Mouse (Mus musculus) urinary bladder, adult 18-20 months (tissue): ENCODE data around the gene Sfswap.
"Not testable (repeated sequence)": the region's sequence is repeated elsewhere in the genome, so short reads cannot be mapped to it uniquely, and the experiment has no call there.

Source experiments
- DNase-seq, 2 experiments: peaks; one replicate each; pipeline ENCODE4 v3.0.0; 2022; ENCODE audit warnings: low spot score in 2 of 2, mixed read lengths in 2 of 2

The Sfswap gene

GRCm38 (mm10) chr5:129500722-129501634 lies at the start of gene Sfswap:
TSS of gene Sfswap (plus strand) at chr5:129501221.
- peak; percentile 67 to 82 for DNase-seq

- DNase-seq: no peak
These were observed 48.5 kb upstream of the Sfswap start for GRCm38 (mm10) chr5:129452561-129452960.

- peak; percentile 30 to 76 for DNase-seq
These were observed 46.1 kb upstream of the Sfswap start for GRCm38 (mm10) chr5:129454802-129455528.

GRCm38 (mm10) chr5:129455529-129455896 lies 45.5 kb upstream of the Sfswap start:
- no peak for DNase-seq

DNA sequence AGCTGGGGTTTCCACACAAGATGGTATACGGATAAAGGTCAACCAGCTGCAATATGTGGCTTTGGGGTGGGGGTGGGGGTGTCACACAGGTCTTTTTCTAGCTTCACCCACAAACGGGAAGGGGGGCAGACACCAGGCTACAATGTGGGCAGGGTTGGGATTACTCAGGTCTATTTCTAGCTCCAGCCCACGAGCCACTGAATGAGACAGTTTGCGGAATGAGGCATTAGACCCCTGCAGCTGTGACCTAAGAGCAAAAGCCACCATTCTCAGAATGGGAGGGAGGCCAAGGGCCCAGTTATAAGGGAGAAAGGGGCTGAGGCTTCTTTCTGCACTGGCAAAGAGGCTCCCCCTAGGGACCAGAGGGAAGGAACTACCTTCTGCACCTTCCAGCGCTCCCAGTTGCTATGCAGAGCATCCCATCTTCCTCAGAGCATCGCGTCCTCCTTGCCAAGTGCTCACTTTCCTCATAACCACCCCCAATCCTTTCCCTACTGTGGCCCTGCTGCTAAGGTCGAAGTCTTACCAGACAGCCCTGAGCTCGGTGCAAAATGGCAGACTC lies 44.4 kb upstream of the Sfswap start:
- no peak for DNase-seq

DNA sequence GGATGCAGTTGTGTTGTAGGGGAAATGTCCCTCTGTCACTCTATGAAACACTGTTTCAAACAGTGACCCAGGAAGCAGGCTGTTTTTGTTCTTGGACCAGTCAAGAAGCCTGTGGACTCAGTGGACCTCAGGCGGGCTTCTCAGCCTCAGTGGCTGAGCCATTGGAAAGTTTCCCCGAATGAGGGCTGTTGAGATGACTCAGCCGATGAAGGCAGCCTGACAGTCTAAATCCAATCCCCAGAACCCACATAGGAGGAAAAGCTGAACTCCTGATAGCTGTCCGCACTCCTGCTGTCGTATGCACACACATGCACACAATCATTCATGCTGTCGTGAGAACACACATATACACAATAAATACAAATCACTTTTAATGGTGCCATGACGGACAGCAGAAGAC lies 42.9 kb upstream of the Sfswap start:
- no peak for DNase-seq

GRCm38 (mm10) chr5:129458541-129458940 lies 42.5 kb upstream of the Sfswap start:
- no peak for DNase-seq

DNA sequence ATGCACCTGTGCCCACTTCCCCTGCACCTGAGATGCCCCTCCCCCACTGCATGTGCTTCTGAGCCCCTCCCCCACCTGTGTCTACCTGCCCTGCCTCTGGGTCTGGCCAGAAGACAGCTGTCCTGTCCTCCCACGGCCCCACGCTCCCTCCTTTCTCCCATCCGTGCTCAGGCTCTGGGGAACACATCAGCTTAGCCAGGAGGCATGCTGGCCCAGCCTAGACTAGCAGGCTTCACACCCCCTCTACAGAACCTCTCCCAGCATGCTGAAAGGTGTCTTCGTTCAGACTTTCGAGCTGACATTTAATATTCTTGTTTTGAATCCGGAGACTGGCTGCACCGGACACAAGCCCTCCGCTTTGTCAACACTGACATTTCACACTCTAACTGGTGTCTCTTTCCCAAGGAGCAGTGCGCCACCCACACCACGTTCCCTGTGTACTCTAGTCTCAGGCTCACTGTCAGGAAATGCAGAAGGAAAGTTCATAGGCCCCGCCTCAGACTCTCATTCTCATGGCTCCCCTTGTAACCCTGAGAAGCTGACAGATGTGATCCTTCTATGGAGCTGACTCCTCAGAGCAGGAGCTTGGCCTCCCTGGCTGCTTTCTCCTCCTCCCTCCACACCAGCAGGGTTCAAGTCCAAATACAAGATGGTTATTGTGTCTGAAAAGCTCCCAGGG lies 40.1 kb upstream of the Sfswap start:
- no peak for DNase-seq

DNA sequence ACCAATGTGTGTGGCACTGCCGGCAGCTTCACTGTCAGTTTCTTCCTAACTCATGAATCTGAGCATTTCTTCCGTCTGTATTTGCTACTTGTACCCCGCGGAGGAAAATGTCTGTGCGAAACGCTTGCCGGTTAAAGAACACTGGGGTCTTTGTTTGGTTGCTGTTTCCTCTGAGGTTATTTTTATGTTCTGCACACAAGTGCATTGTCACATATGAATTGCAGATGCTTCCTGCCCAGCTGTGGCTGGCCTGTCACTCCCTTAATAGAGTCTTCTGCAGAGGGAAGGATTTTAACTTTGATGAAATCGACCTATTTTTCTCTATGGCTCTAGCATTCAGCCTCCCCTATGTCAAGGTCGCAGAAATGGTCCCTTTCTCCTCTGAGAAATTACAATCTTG lies 37.4 kb upstream of the Sfswap start:
- not testable (repeated sequence) for DNase-seq

GRCm38 (mm10) chr5:129465788-129466187 lies 35.2 kb upstream of the Sfswap start:
- DNase-seq: no peak

- no peak for DNase-seq
These were observed 25.4 kb upstream of the Sfswap start for GRCm38 (mm10) chr5:129475532-129476045.

DNA sequence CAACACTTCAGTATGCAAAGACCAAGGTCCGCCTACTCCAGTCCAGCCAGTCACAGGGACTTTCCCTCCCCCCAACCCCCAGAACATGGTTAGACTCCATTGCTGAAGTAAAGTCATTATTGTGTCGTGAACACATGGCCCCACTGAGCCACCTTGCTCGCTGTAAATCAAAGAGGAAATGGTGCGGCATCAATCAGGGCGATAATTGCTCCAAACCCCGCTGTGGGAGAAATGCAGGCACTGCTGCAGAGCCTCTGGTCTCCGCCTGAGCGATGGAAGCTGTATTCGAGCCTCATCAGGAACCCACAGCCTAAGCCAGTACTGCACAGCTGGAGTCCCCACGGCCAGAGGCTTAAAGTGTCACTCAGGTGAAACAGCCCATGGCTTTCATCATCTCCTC lies 11.1 kb upstream of the Sfswap start:
- DNase-seq: no peak

- DNase-seq: no peak
These were observed 650 bp downstream of the Sfswap start for GRCm38 (mm10) chr5:129501671-129502070.

GRCm38 (mm10) chr5:129506886-129507285 lies 5.9 kb downstream of the Sfswap start:
- no peak for DNase-seq

DNA sequence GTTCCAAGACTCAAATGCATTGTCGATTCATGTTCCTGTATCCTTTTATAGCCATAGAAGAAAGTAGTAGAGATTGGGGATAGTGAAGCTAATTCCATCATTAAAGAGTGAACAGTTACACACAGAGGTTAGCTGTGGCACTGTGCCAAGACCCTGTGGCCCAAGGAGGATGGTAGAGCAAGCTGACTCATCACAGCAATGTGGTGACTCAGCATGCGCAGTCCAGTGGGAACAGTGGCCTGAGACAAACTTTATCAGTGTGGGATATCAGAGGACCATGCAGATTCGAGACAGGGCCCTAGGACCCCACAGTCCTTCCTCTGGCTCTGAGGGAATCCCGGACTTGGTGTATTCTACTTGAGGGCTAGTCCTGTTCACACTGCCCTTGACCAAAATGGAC lies 17.2 kb downstream of the Sfswap start:
- DNase-seq: peak; percentile 37 to 39

DNA sequence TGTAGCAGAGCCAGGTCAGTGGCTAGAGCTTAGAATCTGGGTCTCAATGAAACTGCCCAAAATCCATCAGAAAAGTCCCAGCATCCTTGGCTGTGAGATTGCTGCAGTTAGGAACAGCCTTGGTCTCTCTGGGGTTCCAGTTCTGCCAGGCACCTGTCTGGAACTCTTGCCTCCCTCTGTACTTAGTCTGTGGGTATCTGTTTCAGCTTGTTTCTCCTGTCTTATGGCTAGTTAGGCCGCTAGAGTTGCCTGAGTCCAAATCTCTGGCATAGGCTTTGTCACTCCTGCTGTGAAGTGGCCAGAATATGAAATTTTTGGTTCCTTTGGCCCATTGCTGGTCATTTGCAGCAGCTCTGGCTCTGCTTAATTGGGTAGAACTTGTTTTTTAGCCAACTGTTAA lies 17.8 kb downstream of the Sfswap start:
- no peak for DNase-seq

- DNase-seq: no peak
These were observed 18.6 kb downstream of the Sfswap start for GRCm38 (mm10) chr5:129519591-129519990.

GRCm38 (mm10) chr5:129521501-129521900 lies 20.5 kb downstream of the Sfswap start:
- DNase-seq: no peak

DNA sequence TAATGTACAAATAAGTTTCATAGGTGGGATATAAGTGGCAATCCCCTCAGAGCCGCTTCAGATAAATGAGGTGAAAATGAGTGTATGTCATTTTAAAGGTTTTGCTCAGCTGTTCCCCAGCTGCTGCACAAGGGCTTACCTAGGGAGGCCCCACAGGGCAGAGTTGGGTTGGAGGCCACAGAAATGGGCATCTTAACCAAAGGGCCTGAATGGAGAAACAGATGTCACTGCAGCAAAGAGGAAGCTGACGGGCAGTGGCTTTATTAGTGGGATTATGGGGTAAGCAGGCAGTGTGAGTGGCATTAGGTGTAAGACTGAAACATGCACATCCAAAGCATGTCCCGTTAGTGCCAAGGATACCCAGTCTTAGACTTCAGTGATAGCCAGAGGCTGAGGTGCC lies 20.9 kb downstream of the Sfswap start:
- DNase-seq: no peak

DNA sequence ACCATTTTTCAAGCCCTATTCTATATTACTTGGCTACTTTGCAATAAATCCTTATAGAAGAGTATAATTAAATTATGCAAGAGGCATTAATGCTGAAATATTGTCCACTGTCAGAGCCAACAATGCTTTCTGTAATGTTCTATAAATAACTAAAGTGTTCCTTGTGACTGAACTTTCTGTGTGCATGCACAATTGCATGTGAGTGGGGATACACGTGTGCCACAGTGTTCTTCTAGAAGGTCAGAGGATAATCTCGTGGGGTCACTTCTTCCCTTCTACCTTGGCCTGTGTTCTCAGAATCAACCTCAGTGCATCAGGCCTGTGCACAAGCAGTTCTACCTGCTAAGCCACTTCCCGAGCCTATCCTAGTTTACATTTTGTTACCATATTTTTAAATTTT lies 22.1 kb downstream of the Sfswap start:
- no peak for DNase-seq

- no peak for DNase-seq
These were observed 23.7 kb downstream of the Sfswap start for GRCm38 (mm10) chr5:129524751-129525150.

DNA sequence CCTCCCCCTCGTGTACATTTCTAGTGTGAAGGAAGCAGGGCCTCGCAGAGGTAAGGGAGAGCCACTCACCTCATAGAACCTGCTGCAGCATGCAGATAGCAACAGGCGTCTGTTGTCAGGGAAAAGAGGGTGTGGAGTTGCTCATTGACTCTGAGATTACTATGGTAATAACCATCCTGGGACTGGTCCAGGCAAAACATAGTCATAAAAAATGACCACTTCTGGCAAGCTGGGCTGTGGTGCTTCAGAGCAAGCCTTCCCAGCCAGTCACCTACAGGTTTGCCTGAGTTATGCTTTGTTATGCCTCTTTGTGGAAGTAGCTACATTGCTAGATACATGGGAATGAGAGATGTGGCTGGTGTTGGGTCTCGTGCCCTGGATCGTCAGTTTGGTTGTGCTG lies 26.1 kb downstream of the Sfswap start:
- peak in 1 of 2 experiments; percentile 10 for DNase-seq
